Mouse (Mus musculus) layer of hippocampus, postnatal 36 days (tissue): Measurements from ENCODE around the gene Trappc5. TPM values are rescaled to one million over a fixed set of nuclear protein-coding genes. Genes with fewer than 3 reads are reported as not detected.

Experiments
- total RNA-seq, 2 experiments: library from RNA; stranded (reverse); gene quantifications; 2 replicates each; pipeline ENCODE4 v1.2.3; 2021

Trappc5 gene
- total RNA-seq, 2 experiments from 2014 or later = 26.8 to 31.6 TPM

Other genes starting within 250 kb of the Trappc5 start
- gene Pex11g, start 208.6 kb upstream of the Trappc5 start, total RNA-seq = 1 to 10 TPM in 1 of 2 experiments, under 1 TPM in 1; 0.94 to 1.4 TPM
- gene Tex45, start 205.4 kb upstream of the Trappc5 start, total RNA-seq = under 1 TPM; 0.45 to 0.58 TPM
- gene Zfp358, start 183.2 kb upstream of the Trappc5 start, total RNA-seq = 10 to 100 TPM; 28.1 to 31.7 TPM
- 10 to 100 TPM; 78.4 to 86.6 TPM for gene Mcoln1, start 175.8 kb upstream of the Trappc5 start, total RNA-seq
- gene Pnpla6, start 160.9 kb upstream of the Trappc5 start, total RNA-seq = 10 to 100 TPM; 75.3 to 87.4 TPM
- not detected for gene C330021F23Rik, start 108.3 kb upstream of the Trappc5 start, total RNA-seq
- gene Camsap3, start 89.0 kb upstream of the Trappc5 start, total RNA-seq = 10 to 100 TPM; 34.4 to 41.0 TPM
- gene Xab2, start 55.0 kb upstream of the Trappc5 start, total RNA-seq = 10 to 100 TPM; 35.6 to 37.6 TPM
- gene Pet100, start 54.8 kb upstream of the Trappc5 start, total RNA-seq = 10 to 100 TPM; 84.7 to 95.6 TPM
- gene Pcp2, start 50.8 kb upstream of the Trappc5 start, total RNA-seq = 1 to 10 TPM; 1.1 to 1.9 TPM
- gene Stxbp2, start 45.3 kb upstream of the Trappc5 start, total RNA-seq = 10 to 100 TPM; 36.3 to 47.1 TPM
- 1 to 10 TPM in 1 of 2 experiments, under 1 TPM in 1; 0.46 to 1.5 TPM for gene Retn, start 20.5 kb upstream of the Trappc5 start, total RNA-seq
- under 1 TPM in 1 of 2 experiments, not detected in 1; 0.30 TPM for gene Mcemp1, start 10.5 kb upstream of the Trappc5 start, total RNA-seq
- 10 to 100 TPM; 18.8 to 26.5 TPM for gene Fcor, start 3.9 kb upstream of the Trappc5 start, total RNA-seq
- gene Fcer2a, start 17.9 kb downstream of the Trappc5 start, total RNA-seq = not detected
- not detected for gene Clec4g, start 44.4 kb downstream of the Trappc5 start, total RNA-seq
- not detected for gene Cd209a, start 72.7 kb downstream of the Trappc5 start, total RNA-seq
- gene Cd209e, start 178.0 kb downstream of the Trappc5 start, total RNA-seq = not detected
- not detected for gene Cd209d, start 202.3 kb downstream of the Trappc5 start, total RNA-seq